Mouse (Mus musculus) cortical plate, adult 2 months (tissue): ENCODE data around the gene Adgrl1.

Source experiments
- CTCF ChIP-seq: fragments of 200-500 bp; IDR thresholded peaks from 2 replicates; pipeline ENCODE4 v1.5.1; 2011; ENCODE audit warnings: mild to moderate bottlenecking, control low read depth, low read length; ENCODE audit not compliant: insufficient read depth; ENCODE audit errors: extremely low read depth
- POLR2A ChIP-seq: fragments of 200-500 bp; IDR thresholded peaks from 2 replicates; pipeline ENCODE4 v1.6.1; 2011; ENCODE audit warnings: mild to moderate bottlenecking, low read length, control low read depth; ENCODE audit not compliant: insufficient read depth; ENCODE audit errors: extremely low read depth

- TF ChIP-seq CTCF, result no peak
- peak; percentile 55; the same call in 1 of the 2 replicates for TF ChIP-seq POLR2A
Observed at GRCm38 (mm10) chr8:83972150-83973120, 72.5 kb downstream of the Adgrl1 start, which contains the start of gene Prkaca.
